Mouse (Mus musculus): ENCODE results near the gene Snx8. TPM values are rescaled to one million over a fixed set of nuclear protein-coding genes. Genes with fewer than 3 reads are reported as not detected.
"Not testable (repeated sequence)": the region's sequence is repeated elsewhere in the genome, so short reads cannot be mapped to it uniquely, and the experiment has no call there.

Gene Snx8
- total RNA-seq, 2 experiments from 2014 or later: 19.6 to 24.5 TPM

DNA sequence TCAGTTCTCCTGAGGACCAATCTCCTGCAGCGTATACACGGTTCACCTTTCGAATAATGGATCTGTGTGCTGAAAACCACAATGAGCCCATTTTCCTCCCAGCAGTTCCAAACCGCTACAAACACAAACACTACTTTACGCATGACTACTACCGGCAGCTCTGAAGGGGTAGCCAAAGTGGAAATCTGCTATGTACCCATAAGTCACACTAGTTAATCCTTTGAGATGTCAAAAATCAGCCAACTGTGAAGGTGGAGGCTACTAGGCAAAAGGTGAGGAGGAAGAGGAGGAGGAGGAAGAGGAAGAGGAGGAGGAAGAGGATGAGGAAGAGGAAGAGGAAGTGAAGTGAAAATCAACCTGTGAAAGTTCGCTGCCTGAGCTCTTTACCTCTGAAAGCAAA, 1.8 kb downstream of the Snx8 start:
- DNase-seq (ENCODE audit: low spot score in 2 of 2): no peak

DNA sequence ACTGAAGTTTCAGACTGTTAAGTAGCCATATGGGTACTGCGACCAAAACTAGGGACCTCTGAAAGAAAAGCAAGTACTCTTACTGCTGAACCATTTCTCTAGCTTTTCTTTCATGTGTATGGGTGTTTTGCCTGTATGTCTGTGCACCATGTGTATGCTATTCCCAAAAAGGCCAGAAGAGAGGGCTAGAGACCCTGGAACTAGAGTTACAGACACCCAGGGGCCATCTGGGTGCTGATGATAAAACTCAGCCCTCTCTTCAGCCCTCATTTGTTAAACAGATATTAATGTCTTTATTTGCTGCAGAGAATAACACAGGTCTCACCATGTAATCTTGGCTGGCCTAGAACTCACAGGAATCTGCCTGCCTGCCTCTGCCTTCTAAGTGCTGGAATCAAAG, 4.6 kb downstream of the Snx8 start:
- no peak for DNase-seq (ENCODE audit: low spot score in 2 of 2)

DNA sequence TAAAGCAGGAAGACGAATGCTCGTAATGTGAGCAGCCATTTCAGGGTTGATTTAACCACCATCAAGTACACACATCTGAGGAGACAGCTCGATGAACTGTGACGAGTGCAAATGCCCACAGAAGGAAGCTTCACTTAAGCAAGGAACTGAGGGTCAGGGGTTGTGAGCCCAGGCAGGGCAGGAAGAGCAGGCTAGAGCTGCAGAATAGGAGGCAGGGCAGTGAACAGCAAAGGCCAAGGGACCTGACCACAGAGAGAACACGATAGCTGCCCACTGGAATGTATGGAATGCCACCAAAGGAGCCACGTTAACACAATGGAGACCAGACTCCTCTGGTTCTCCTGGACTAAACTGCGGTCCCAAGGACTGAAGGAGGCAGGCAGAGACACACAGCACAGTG, 5.5 kb downstream of the Snx8 start:
- DNase-seq (ENCODE audit: low spot score in 2 of 2): no peak

DNA sequence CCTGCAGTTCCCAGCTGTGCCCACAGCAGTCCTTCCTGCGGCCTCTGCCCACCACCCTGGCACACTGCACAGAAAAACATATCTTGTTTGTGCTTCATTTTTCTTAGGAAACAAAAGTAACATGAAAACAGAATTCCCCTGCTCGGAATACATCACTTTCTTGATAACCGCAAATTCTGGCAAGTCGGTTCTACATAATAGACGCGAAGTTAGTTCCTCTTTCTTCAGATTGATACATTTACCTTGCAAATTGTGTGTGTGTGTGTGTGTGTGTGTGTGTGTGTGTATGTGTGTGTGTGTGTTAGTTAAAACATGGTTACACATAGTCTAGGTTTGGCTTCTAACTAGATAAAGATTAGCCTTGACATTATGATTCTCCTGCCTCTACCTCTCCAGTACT, 6.4 kb downstream of the Snx8 start:
- no peak for DNase-seq (ENCODE audit: low spot score in 2 of 2)

DNA sequence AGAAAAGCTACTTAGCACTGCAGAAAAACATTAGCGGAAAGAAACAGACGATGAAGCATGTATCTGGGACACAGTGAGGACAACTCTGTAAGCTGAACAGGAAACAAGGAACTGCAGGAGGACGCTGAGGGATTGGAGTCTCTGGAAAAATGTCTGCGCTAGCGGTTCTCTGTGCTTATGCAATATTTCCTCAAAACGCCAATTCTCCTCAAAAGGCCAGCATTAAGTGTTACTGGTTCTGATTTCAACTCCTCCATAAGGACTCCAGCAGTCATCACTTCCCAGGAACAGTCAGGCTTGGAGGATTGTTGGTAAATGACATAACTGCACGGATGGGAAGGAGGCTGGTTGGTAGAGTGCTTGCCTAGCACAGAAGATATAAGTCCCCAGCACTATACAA, 7.9 kb downstream of the Snx8 start:
- no peak for DNase-seq (ENCODE audit: low spot score in 2 of 2)

DNA sequence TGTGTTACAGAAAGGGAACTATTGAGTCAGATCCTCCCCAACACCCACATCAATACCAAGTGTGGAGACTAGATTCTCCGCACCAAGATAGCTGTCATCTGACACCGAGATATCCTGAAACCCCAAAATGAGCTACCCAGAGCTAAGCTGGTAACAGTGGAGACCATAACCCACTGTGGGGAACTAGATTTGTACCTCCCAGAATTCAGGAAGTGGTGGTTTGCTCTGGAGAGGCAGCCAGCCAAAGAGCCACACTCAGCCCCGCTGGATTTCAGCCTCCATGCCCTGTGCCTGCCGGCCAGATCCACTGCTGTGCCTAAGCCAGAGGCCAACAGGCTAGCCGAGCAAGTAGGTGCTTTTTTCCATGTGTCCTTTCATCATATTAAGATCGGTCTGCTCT, 9.8 kb downstream of the Snx8 start:
- DNase-seq (ENCODE audit: low spot score in 2 of 2): no peak

DNA sequence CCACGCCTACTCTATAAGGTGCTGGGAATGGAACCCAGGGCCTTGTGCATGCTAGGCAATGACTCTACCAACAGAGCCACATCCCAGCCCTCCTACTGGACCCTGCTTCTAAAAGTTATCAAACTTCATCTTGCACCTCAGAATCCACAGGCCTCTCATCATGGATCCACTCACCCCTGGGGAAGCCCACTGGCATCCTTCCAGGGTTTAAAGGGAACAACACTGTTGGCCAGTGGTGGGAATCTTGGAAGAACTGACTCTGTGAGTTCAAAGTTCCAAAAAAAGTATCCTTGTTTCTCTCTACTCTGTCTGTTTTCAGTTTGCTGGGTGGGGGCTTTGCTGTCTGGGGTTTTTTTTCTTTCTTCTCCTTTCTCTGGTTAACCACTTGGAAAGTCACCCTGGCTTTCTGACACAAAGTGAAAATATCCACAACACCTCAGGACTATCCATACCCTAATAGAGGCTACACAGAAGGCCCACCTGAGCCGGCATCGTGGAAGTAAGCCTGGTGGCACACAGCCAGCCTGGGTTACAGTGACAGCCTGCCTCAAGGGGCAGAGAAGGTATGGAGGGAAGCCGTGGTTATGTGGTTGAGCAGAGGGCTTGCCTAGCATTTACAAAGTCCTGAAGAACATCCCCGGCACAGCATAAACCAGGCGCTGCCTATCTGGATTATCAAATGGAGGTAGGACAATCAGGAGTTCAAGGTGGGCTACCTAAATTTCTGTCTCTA, 10.8 kb downstream of the Snx8 start:
- DNase-seq (ENCODE audit: low spot score in 2 of 2): peak in 1 of 2 experiments; percentile 22

DNA sequence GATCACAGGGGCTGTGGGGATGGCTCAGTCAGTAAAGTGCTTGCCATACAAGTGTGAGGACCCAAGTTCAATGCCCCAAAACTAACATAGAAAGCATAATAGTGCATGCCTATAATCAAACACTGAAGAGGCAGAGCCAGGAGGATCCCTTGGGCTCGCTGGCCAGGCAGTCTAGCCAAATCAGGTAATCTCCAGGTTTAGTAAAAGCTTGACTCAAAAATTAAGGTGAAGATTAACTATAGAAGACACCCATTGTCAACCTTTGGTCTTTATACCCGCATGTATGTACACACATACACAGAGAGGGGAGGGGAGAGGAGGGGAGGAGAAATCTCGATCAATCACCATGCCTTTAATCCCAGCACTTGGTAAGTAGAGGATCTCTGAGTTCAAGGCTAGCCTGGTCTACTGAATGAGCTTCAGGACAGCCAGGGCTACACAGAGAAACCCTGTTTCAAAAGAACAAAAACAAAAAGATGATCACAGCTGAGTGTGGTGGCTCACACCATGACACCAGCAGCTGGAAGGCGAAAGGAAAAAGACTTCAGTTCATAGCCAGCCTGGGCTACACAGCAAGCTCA, 13.7 kb downstream of the Snx8 start:
- DNase-seq (ENCODE audit: low spot score in 2 of 2): no peak

DNA sequence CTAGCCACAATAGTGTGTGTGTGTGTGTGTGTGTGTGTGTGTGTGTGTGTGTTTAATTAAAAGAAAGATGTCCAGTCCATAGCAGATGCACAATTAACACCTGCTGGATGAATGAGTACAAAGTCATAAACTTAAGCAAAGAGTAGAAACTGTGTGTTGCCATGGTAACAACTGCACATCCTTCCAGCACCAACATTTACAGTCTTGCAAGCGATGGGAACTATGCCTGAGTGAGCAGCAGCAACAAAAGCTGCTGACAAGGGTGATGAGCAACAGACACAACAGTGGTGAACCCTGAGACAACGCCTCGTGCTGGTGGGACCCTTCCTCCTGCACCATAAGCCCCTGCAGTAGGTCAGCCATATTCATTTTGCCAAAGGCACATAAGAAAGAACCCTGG, 14.8 kb downstream of the Snx8 start:
- no peak for DNase-seq (ENCODE audit: low spot score in 2 of 2)

DNA sequence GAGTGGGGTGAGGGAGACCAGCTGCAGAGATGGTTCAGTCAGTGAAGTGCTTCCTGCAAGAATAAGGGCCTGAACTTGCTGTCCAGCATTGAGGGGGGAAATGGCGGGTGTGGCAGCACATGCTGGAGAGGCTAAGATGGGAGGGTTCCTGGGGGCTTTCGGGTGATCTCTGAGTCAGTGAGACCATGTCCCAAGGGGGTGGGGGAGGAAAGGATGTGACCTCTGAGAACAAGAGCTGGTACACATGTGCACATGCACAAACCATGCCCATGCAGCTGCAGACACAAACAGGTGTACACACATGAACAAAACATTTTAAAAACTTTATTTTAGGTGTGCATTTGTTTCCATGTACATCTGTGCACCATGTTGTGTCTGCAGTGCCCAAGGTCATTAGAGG, 15.4 kb downstream of the Snx8 start:
- DNase-seq (ENCODE audit: low spot score in 2 of 2): no peak

DNA sequence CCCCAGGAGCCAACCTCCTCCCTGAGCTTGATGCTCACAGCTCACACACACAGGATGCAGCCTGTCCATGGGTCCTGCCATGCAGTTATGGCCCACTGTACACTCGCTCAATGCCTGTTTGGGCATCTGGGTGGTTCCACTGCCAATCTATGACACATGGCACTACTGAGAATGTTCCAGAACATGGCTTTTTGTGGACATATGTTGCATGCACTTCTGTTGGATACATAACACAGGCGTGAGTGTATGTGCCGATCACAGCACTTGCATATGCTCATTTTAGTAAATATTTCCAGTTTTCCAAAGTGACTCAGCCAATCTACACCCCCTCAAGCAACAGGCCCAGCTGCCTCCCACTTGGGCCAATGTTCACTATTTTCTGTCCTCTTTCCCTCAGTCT, 17.4 kb downstream of the Snx8 start:
- no peak for DNase-seq (ENCODE audit: low spot score in 2 of 2)

DNA sequence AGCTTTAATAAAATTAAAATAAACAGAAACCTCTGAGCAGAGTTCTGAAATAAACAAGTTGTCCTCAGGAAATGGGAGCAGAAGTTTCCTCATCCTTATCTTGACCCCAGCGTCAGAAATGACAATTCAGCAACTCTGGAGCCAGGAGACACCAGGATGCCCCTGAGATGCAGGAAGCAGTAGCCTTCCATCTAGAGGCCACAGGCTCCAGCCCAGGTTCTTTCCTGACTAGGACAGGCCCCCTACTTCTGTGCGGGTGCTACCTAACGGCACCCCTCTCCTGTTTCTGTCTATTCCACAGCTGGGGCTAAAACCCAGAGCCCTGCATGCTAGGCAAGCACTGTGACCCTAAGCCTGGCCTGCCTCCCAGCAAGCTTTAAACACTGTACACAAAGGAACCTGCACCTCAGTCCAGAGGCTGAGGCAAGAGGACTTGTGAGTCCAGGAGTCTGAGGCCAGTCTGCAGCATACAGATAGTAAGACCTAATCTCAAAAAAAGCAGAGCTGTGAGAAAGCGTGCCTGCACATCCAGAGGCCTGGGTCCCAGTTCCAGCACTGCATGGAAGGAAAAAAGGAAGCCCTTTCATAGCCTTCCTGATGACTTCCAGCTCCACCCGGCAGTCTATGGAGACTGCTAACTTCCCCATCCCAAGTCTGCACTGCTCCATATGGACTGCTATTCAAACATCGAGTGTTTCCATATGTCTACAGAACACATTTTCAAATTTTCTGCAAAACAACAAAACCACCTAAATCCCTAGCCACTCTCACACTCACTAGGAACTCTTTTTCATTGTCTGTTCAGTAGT, 18.4 kb downstream of the Snx8 start:
- no peak for DNase-seq (ENCODE audit: low spot score in 2 of 2)

DNA sequence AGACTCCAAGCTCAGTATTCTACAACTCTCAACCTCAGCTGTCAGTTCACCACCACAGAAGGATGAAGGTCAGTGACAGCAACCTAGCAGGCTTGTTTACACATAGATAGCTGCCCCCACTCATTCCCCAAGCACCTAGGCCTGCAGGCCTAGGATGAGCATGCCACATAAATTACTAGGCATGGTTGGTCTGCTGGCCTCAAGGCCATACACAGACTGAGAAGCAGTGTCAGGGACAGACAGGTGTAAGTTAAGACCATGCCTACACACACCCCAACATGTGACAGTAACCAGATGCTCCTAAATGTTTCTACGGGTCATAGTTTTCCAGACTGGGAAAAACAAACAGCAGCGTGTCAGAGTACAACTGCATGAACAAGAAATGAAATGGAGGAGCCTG, 19.6 kb downstream of the Snx8 start:
- DNase-seq (ENCODE audit: low spot score in 2 of 2): no peak

DNA sequence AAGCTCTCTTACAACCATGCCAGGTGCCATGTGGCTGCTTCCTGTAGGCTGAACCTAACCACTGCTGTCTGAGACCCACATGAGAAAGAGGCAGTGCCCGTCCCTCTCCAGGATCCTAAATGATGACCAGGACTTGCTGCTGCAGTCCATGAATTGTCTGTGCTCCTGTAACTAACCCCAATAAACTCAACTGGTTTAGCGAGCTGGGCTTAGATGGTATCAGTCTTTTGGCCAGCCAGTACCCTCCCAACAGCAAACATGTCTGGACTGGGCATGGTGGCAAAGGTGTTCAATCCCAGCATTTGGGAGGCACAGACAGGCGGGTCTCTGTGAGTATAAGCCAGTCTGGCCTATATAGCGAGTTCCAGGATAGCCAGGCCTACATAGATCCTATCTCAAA, 20.1 kb downstream of the Snx8 start:
- no peak for DNase-seq (ENCODE audit: low spot score in 2 of 2)

DNA sequence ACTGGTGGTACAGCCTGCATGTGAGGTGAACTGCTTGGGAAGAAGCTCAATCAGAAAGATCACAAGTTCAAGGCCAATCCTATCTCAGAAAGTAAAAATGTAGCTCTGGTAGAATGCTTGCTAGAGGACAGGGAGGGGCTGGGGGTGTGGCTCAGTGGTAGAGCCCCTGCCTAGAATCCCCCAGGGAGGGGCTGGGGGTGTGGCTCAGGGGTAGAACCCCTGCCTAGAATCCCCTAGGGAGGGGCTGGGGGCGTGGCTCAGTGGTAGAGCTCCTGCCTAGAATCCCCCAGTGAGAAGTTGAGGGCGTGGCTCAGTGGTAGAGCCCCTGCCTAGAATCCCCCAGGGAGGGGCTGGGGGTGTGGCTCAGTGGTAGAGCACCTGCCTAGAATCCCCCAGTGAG, 20.9 kb downstream of the Snx8 start:
- DNase-seq (ENCODE audit: low spot score in 2 of 2): not testable (repeated sequence)

DNA sequence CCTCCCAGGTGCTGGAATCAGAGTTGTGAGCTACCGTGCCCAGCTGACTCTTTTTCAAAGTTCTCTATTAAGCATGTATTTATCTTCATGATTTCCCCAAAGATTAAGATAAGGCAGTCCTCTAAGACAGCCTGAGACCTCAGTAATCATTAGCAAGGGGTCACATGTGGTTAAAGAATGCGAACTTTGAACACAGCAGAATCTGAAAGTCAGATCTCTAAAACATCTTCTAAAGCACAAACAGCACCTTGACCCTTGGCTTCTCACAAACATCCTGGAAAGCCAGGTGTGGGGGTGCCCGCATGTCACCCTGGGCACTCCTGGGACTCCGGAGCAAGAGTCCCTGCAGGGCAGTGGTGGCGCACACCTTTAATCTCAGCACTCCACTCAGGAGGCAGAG, 24.6 kb downstream of the Snx8 start:
- no peak for DNase-seq (ENCODE audit: low spot score in 2 of 2)

DNA sequence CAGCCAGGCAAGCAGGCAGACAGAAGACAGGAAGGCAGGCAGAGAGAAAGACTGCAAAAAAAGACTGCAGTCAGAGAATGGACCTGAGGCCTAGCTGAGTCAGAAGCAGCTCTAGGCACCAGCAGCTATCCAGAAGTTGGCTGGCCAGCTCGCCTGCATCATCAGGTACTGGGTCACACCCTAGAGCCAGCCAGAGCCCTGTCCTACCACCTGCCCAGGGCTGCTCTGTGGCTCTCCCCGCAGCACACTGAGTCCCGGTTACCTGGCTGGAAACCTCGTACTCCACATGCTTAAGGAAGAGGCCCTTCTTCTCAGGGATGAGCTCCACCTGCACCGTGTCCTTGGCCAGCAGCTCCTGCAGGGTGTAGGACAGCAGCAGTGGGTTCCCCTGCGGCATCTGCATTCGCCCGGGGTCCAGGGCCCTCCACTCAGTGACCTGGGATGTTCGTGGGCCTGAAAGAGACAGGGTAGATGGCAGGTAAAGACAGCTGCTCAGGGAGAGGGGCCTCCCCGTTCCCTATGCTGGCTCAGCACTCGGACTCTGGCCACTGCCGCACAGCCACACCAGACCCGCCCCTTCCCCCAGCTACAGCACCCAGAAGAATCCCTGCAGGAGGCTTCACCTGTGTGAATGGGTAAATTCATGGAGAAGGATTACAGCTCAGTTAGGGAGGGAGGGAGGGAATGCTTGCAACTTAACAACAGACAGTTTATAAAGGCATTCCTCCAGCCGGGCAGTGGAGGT, 29.0 kb downstream of the Snx8 start:
- DNase-seq (ENCODE audit: low spot score in 2 of 2): no peak

DNA sequence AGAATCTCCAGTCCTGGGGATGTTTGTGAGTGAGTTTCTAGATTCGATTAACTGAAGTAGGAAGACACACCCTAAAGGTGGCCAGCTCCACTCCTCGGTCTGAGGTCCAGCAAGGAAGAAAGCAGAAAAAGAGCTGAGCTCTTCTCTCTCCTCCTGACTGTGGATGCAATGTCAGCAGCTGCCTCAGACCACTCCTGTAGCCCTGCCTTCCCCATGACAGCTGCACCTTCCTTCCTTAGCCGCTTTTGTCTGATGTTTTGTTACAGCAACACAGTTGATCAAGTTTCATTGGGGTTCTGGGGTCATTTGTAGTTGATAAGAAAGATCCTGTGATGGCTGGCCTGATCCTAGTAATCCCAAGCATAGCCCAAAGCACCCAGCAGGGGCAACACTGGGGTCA, 31.6 kb downstream of the Snx8 start:
- no peak for DNase-seq (ENCODE audit: low spot score in 2 of 2)

DNA sequence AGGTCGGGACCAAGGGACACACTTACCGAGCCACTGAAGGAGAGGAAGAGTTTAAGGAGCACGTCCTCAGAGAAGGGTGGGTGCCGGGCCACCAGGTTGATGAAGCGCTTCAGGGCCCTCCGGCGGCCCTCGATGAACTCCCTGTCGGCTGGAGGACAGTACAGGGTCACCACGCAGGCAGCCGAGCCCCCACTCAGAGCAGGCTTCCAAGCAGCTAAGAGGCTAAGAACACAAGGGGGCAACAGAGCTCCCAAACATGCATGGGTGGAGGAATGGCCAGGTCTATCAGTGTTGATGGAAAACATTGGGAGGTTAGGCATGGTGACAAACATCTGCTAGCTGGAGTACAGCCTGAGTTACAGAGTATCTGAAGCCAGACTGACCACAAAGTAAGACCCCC, 33.1 kb downstream of the Snx8 start:
- no peak for DNase-seq (ENCODE audit: low spot score in 2 of 2)

DNA sequence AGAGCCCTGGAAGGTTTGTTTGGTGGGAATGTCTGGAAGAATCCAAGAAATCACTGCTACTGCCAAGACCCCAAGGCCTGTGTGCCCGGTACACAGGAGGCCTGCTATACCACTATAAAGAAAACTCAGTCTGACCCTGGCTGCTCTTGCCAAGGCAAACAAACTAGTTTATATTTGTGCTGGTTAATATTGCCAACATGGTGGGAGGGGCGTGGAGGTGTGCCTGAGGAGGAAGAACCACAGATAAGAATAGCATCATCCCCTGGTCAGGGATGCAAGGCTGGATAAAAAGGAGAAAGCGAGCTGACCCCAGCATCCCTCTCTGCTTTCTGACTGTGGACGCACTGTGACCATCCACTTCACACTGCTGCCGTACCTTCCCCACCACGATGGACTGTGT, 36.7 kb downstream of the Snx8 start:
- no peak for DNase-seq (ENCODE audit: low spot score in 2 of 2)

DNA sequence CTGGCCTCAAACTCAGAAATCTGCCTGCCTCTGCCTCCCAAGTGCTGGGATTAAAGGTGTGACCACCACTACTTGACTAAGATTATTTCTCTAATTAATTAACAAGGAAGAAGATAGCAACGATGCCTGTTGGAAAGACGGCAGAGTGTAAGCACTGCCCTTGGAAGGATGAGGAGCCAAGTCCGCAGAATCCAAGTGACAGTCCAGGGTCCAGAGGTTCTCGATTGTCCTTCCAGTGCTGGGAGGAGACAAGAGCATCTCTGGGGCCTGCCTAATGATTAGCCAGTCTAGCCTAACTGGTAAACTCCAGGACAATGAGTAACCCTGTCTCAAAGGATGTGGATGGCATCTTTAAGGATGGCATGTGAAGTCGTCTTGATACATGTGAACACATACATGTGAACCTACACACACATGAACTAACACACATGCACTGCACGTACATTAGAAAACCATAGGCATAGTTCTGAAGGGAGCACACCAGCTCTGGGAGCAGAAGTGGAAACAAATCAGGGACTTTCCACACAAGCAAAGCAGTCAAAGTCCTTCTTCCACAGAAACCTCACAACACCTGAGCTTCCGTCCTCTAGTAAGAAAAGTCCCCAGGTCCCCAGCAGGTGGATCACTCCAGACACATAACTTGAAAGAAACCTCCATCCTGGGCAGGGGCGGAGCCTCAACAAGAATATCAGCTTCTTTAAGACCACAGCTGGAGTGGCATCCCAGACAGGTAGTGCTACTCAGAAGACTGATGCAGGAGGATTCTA, 38.1 kb downstream of the Snx8 start:
- DNase-seq (ENCODE audit: low spot score in 2 of 2): no peak
